Mouse (Mus musculus) liver, adult 2 months (tissue): Measurements from ENCODE around the gene Eif4ebp2. TPM values are rescaled to one million over a fixed set of nuclear protein-coding genes. Genes with fewer than 3 reads are reported as not detected.

ENCODE experiments used
- DNase-seq: peaks from one replicate; pipeline ENCODE4 v3.0.0-alpha.2; 2011; ENCODE audit warnings: low read depth, low spot score; ENCODE audit errors: extremely low read depth
- H3K27ac ChIP-seq: fragments of 200-500 bp; replicated peaks from 2 replicates; pipeline ENCODE4 v1.5.1; 2012; ENCODE audit warnings: low read depth, mild to moderate bottlenecking, control low read depth, inconsistent platforms, low read length; ENCODE audit not compliant: insufficient read depth
- H3K27me3 ChIP-seq: fragments of 200-500 bp; 2 replicates; pipeline ENCODE4 v1.6.1; 2012; ENCODE audit warnings: mild to moderate bottlenecking, moderate library complexity, low read length, inconsistent platforms; ENCODE audit not compliant: control insufficient read depth, insufficient read depth
- H3K36me3 ChIP-seq: fragments of 200-500 bp; 2 replicates; pipeline ENCODE4 v1.6.1; 2012; ENCODE audit warnings: low read length, inconsistent platforms; ENCODE audit not compliant: control insufficient read depth, insufficient read depth
- H3K4me1 ChIP-seq: fragments of 200-500 bp; 2 replicates; pipeline ENCODE4 v1.6.1; 2011; ENCODE audit warnings: low read length; ENCODE audit not compliant: control insufficient read depth, insufficient read depth
- H3K4me3 ChIP-seq: fragments of 200-500 bp; 2 replicates; pipeline ENCODE4 v1.5.1; 2011; ENCODE audit warnings: low read depth, mild to moderate bottlenecking, control low read depth, low read length, moderate library complexity; ENCODE audit not compliant: insufficient read depth
- H3K79me2 ChIP-seq: fragments of 200-500 bp; 2 replicates; pipeline ENCODE4 v1.6.1; 2012; ENCODE audit warnings: inconsistent platforms, mild to moderate bottlenecking, low read length, moderate library complexity; ENCODE audit not compliant: control insufficient read depth, insufficient read depth
- H3K9ac ChIP-seq: fragments of 200-500 bp; 2 replicates; pipeline ENCODE4 v1.6.1; 2012; ENCODE audit warnings: low read depth, mild to moderate bottlenecking, control low read depth, inconsistent platforms, low read length
- CTCF ChIP-seq: fragments of 200-500 bp; IDR thresholded peaks from 2 replicates; pipeline ENCODE4 v1.5.1; 2011; ENCODE audit warnings: low read depth, low read length, control low read depth
- POLR2A ChIP-seq: fragments of 200-500 bp; IDR thresholded peaks from 2 replicates; pipeline ENCODE4 v1.6.1; 2011; ENCODE audit warnings: low read length, control low read depth; ENCODE audit not compliant: insufficient read depth; ENCODE audit errors: extremely low read depth
- WGBS: fragments of 180-500 bp; shearing (Covaris S2); methylation state at CpG from one replicate; pipeline ENCODE4 v1.1.7; 2018; 5-methylcytosine and 5-hydroxymethylcytosine counted together
- polyA plus RNA-seq: library from polyadenylated mRNA; depleted of rRNA; stranded (reverse); fragments of >200 nt; gene quantifications from 2 replicates; pipeline ENCODE4 v1.2.3, GENCODE M21; 2012
- total RNA-seq: library from RNA; depleted of rRNA; stranded (reverse); fragments of >200 nt; gene quantifications from 2 replicates; pipeline ENCODE4 v1.2.3, GENCODE M21; 2014

Eif4ebp2 gene
- total and polyA plus RNA-seq, 2 experiments: 28.2 to 117 TPM

GRCm38 (mm10) chr10:61482771-61483170, 30.3 kb upstream of the Eif4ebp2 start:
- Histone ChIP-seq H3K27me3 (no peaks in the 10 kb centered on the region), H3K79me2 (peaks cover 13% of the 10 kb centered on the region; the same call in 1 of the 2 replicates), H3K27ac (no peak overlapping the region), H3K9ac (no peak overlapping the region), H3K36me3 (no peaks in the 10 kb centered on the region), H3K4me3 (no peak overlapping the region), H3K4me1 (no peaks in the 10 kb centered on the region; the same call in 1 of the 2 replicates)
- WGBS: 93% methylated on average over 7 of the region's 7 CpGs
- TF ChIP-seq CTCF (no peak), POLR2A (no peak)
- DNase-seq: no peak

GRCm38 (mm10) chr10:61480488-61480887, 28.0 kb upstream of the Eif4ebp2 start:
- Histone ChIP-seq H3K9ac (no peak overlapping the region), H3K4me1 (peaks cover 4% of the 10 kb centered on the region; the same call in 1 of the 2 replicates), H3K36me3 (no peaks in the 10 kb centered on the region), H3K4me3 (no peak overlapping the region), H3K27ac (no peak overlapping the region), H3K27me3 (no peaks in the 10 kb centered on the region), H3K79me2 (peaks cover 19% of the 10 kb centered on the region; the same call in 1 of the 2 replicates)
- DNase-seq: no peak
- no peak for TF ChIP-seq CTCF
- no peak for TF ChIP-seq POLR2A
- 20% methylated on average over 1 of the region's 1 CpGs for WGBS

- H3K79me2 ChIP-seq: peaks cover 18% of the 10 kb centered on the region; the same call in 1 of the 2 replicates
- H3K36me3 ChIP-seq: no peaks in the 10 kb centered on the region
- TF ChIP-seq CTCF (no peak), POLR2A (no peak)
- no peak overlapping the region; the same call in 1 of the 2 replicates for H3K27ac ChIP-seq
- H3K4me3 ChIP-seq: no peak overlapping the region
- peak; percentile 54 for DNase-seq
- H3K27me3 ChIP-seq: no peaks in the 10 kb centered on the region
- 25% methylated on average over 4 of the region's 4 CpGs for WGBS
- H3K9ac ChIP-seq: no peak overlapping the region
- H3K4me1 ChIP-seq: peaks cover 4% of the 10 kb centered on the region; the same call in 1 of the 2 replicates
Observed at GRCm38 (mm10) chr10:61479927-61480326, 27.5 kb upstream of the Eif4ebp2 start.

DNA sequence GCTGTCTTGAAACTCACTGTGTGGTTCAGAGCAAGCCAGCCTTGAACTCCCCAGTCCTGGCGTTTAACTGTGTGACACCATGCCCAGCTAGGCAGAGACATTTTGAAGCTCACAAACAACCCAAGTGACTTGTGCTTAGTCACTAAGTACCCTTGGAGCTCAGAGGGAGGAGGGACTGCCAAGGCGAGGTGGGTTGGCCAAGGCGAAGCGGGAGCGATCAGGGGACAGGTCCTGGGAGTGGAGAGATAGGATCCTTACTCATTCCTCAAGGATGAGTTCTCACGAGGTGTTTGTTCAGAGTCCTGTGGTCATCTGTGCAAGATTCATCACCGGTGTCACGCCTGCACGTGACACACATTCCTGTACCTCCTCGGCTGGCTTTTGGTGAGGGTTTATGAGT, 27.0 kb upstream of the Eif4ebp2 start:
- WGBS: 95% methylated on average over 10 of the region's 10 CpGs
- H3K27ac ChIP-seq: no peak overlapping the region
- DNase-seq: no peak

GRCm38 (mm10) chr10:61476440-61477165, 24.1 kb upstream of the Eif4ebp2 start:
- H3K4me3 ChIP-seq: peak overlapping the region; percentile 86
- WGBS: 34% methylated on average over 15 of the region's 15 CpGs
- no peaks in the 10 kb centered on the region for H3K36me3 ChIP-seq
- H3K9ac ChIP-seq: peak overlapping the region; percentile 85
- peaks cover 4% of the 10 kb centered on the region; the same call in 1 of the 2 replicates for H3K4me1 ChIP-seq
- H3K79me2 ChIP-seq: peaks cover 9% of the 10 kb centered on the region; the same call in 1 of the 2 replicates
- H3K27me3 ChIP-seq: no peaks in the 10 kb centered on the region
- DNase-seq: no peak
- H3K27ac ChIP-seq: no peak overlapping the region
- TF ChIP-seq POLR2A (no peak), CTCF (no peak)

More for the DNA sequence above, 27.0 kb upstream of the Eif4ebp2 start:
- no peak overlapping the region for H3K9ac ChIP-seq
- H3K27me3 ChIP-seq: no peaks in the 10 kb centered on the region
- no peaks in the 10 kb centered on the region for H3K36me3 ChIP-seq
- peaks cover 15% of the 10 kb centered on the region; the same call in 1 of the 2 replicates for H3K79me2 ChIP-seq
- H3K4me1 ChIP-seq: peaks cover 4% of the 10 kb centered on the region; the same call in 1 of the 2 replicates
- no peak for TF ChIP-seq CTCF
- no peak for TF ChIP-seq POLR2A
- H3K4me3 ChIP-seq: no peak overlapping the region
